Mouse (Mus musculus) erythroid progenitor cell, adult 5-6 weeks (primary cell): ENCODE data around the gene Gm13103. TPM values are rescaled to one million over a fixed set of nuclear protein-coding genes. Genes with fewer than 3 reads are reported as not detected.
"Not testable (repeated sequence)": the region's sequence is repeated elsewhere in the genome, so short reads cannot be mapped to it uniquely, and the experiment has no call there.

Experiments used
- ATAC-seq: replicated peaks from 2 replicates; pipeline ENCODE4 v1.8.0; 2016; ENCODE audit warnings: moderate number of reproducible peaks, mild to moderate bottlenecking, moderate TSS enrichment, inconsistent platforms; ENCODE audit not compliant: poor library complexity, low FRiP score, severe bottlenecking
- total RNA-seq, 2 experiments: library from RNA; stranded (forward) in 1 of 2; stranded (reverse) in 1 of 2; fragments of 150-400 nt in 1 of 2; fragments of 186-747, 209-891 nt in 1 of 2; gene quantifications; 2 replicates each; pipeline versions ENCODE4 v1.2.3 to v1.2.4; 2015 to 2017; ENCODE audit warnings: low replicate concordance in 2 of 2

Gm13103 gene
- not detected in 2 replicates for total RNA-seq (2015; ENCODE audit: low replicate concordance)
- not detected in 2 replicates for total RNA-seq (2017; ENCODE audit: low replicate concordance)

DNA sequence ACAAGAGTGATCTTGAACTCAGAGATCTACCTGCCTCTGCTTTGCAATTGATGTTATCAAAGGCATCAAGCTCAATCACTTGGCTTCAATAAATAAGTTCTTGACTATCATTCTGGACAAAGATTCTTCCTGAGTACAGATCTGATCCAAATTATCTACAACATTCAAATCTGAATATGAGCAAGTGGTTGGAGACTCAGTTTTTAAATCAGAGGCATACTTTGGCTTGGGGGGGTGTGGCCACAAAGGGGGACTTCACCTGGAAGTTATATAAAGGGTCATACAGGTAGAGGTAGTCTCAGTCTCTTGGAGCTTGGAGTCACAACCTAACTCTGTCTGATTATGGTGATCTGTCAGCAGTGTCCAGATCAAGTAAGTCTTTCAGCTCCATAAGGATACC lies at the start of gene Gm13103:
Gm13103 (plus strand) TSS at position 301 of the 400 bp plus-strand sequence.
- ATAC-seq: not testable (repeated sequence)

DNA sequence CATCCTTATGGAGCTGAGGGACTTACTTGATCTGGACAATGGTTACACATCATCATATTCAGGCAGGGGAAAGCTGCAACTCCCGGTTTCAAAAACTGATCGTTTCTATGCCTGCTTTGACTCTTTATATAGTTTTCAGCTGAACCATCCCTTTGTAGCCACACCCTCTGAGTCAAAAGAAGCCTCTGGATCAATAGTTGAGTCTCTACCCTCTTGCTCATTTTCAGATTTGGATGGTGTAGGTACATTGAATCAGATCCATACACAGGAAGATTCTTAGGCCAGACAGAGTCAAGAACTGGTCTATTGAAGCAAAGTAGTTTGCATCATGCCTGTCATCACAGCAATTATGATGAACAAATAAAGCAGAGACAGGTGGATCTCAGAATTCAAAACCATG lies 30.3 kb upstream of the Gm13103 start, which contains the start of gene Gm13084:
Gm13084 (minus strand) TSS at position 101 of the 400 bp plus-strand sequence.
- ATAC-seq: no peak

DNA sequence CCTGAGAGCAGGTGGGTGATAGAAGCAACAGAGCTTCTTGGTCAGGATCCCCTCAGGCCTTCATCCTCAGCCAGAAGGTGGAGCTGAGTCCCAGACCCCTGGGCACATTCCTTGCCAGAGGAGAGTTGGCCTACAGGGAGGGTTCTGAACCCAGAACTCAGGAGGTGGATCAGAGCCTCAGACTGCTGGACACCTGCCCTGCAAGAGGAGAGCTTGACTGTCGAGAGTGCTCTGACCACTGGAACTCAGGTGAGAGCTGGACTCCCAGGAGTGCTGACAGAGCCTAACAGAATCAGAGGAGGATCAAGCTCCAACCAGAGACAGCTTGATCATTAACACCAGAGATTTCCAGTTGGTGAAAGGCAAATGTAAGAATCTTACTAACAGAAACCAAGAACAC lies 36.1 kb downstream of the Gm13103 start:
- not testable (repeated sequence) for ATAC-seq

DNA sequence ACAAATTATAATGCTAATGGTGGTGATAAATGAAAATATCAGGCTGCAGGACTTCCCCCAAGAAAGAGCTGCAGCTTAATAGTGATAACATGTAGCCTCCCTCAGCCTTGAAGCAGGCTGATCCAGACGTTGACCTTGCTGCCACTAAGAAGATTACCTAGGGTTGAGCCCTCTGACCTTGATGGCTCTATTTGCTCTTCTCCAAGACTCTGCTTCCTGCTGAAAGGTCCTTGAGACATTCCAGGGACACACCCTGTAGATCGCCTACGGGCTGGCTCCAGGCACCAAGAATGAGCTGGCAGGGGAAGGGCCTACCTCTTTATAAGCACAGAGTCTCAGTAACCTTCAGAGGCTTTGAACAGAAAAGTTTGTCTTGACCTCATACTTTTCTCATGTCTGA lies 48.1 kb downstream of the Gm13103 start:
- ATAC-seq: not testable (repeated sequence)

DNA sequence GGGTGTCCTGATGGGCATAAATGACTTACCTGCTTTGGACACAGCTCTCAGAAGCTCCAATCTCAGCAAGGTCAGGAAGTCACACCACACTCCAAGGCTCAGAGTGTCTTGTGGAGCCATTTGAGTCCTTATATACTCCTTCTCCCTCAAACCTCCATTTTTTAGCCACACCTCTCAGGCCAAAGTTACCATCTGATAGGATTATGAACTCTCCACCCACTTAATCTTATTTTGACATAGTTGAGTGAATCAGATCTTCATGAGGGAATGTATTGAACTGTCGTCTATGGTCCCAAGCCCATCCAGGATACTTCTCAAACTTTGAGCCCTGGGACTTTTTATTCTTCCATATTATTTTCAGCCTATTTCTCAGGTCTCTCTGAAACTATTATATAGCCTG lies 54.0 kb downstream of the Gm13103 start, which contains the start of gene Pramef6:
Pramef6 (minus strand) TSS at position 101 of the 400 bp plus-strand sequence.
- ATAC-seq: not testable (repeated sequence)

Other genes with a start within 250 kb of the Gm13103 start
- gene Gm13083, start 231.5 kb upstream of the Gm13103 start, total RNA-seq (2015; ENCODE audit: low replicate concordance): not detected in 2 replicates
- gene Gm13083, start 231.5 kb upstream of the Gm13103 start, total RNA-seq (2017; ENCODE audit: low replicate concordance): not detected in 2 replicates
- gene Gm13088, start 189.3 kb upstream of the Gm13103 start, total RNA-seq (2015; ENCODE audit: low replicate concordance): not detected in 2 replicates
- not detected in 2 replicates for gene Gm13088, start 189.3 kb upstream of the Gm13103 start, total RNA-seq (2017; ENCODE audit: low replicate concordance)
- gene Gm13089, start 143.8 kb upstream of the Gm13103 start, total RNA-seq (2015; ENCODE audit: low replicate concordance): not detected in 2 replicates
- not detected in 2 replicates for gene Gm13089, start 143.8 kb upstream of the Gm13103 start, total RNA-seq (2017; ENCODE audit: low replicate concordance)
- gene Gm13078, start 127.0 kb upstream of the Gm13103 start, total RNA-seq (2015; ENCODE audit: low replicate concordance): not detected in 2 replicates
- not detected in 2 replicates for gene Gm13078, start 127.0 kb upstream of the Gm13103 start, total RNA-seq (2017; ENCODE audit: low replicate concordance)
- gene Gm13023, start 57.1 kb upstream of the Gm13103 start, total RNA-seq (2015; ENCODE audit: low replicate concordance): not detected in 2 replicates
- gene Gm13023, start 57.1 kb upstream of the Gm13103 start, total RNA-seq (2017; ENCODE audit: low replicate concordance): not detected in 2 replicates
- not detected in 2 replicates for gene Gm13084, start 30.4 kb upstream of the Gm13103 start, total RNA-seq (2015; ENCODE audit: low replicate concordance)
- not detected in 2 replicates for gene Gm13084, start 30.4 kb upstream of the Gm13103 start, total RNA-seq (2017; ENCODE audit: low replicate concordance)
- gene Pramef6, start 53.9 kb downstream of the Gm13103 start, total RNA-seq (2015; ENCODE audit: low replicate concordance): not detected in 2 replicates
- not detected in 2 replicates for gene Pramef6, start 53.9 kb downstream of the Gm13103 start, total RNA-seq (2017; ENCODE audit: low replicate concordance)
- gene Pramef25, start 104.5 kb downstream of the Gm13103 start, total RNA-seq (2015; ENCODE audit: low replicate concordance): not detected in 2 replicates
- gene Pramef25, start 104.5 kb downstream of the Gm13103 start, total RNA-seq (2017; ENCODE audit: low replicate concordance): not detected in 2 replicates
- gene Gm13101, start 120.5 kb downstream of the Gm13103 start, total RNA-seq (2015; ENCODE audit: low replicate concordance): not detected in 2 replicates
- gene Gm13101, start 120.5 kb downstream of the Gm13103 start, total RNA-seq (2017; ENCODE audit: low replicate concordance): not detected in 2 replicates
- not detected in 2 replicates for gene Pramef17, start 147.9 kb downstream of the Gm13103 start, total RNA-seq (2015; ENCODE audit: low replicate concordance)
- not detected in 2 replicates for gene Pramef17, start 147.9 kb downstream of the Gm13103 start, total RNA-seq (2017; ENCODE audit: low replicate concordance)
- not detected in 2 replicates for gene Pramel4, start 212.6 kb downstream of the Gm13103 start, total RNA-seq (2015; ENCODE audit: low replicate concordance)
- gene Pramel4, start 212.6 kb downstream of the Gm13103 start, total RNA-seq (2017; ENCODE audit: low replicate concordance): not detected in 2 replicates